Mouse (Mus musculus) heart, embryonic 16.5 days (tissue): Measurements from ENCODE around the gene 1700102P08Rik. TPM values are rescaled to one million over a fixed set of nuclear protein-coding genes. Genes with fewer than 3 reads are reported as not detected.

Source experiments
- ATAC-seq: fragments of 200-750 bp; cut with Nextera tagmentation; replicated peaks from 2 replicates; pipeline ENCODE4 v1.8.0; 2017; ENCODE audit warnings: moderate number of reproducible peaks; ENCODE audit not compliant: insufficient read depth, low FRiP score; ENCODE audit errors: extremely low read depth
- H3K27ac ChIP-seq: fragments of 300-500 bp; sonication (generic); 2 replicates; pipeline ENCODE4 v1.5.1; 2014; ENCODE audit warnings: mild to moderate bottlenecking, low read length, control low read depth, moderate library complexity
- H3K27me3 ChIP-seq: fragments of 300-500 bp; sonication (generic); 2 replicates; pipeline ENCODE4 v1.6.1; 2014; ENCODE audit warnings: low read length, mixed read lengths; ENCODE audit not compliant: control insufficient read depth, insufficient read depth
- H3K36me3 ChIP-seq: fragments of 300-500 bp; sonication (generic); 2 replicates; pipeline ENCODE4 v1.6.1; 2014; ENCODE audit not compliant: control insufficient read depth, insufficient read depth
- H3K4me1 ChIP-seq: fragments of 300-500 bp; sonication (generic); 2 replicates; pipeline ENCODE4 v1.6.1; 2014; ENCODE audit warnings: low read length, mixed read lengths; ENCODE audit not compliant: control insufficient read depth, insufficient read depth
- H3K4me2 ChIP-seq: fragments of 300-500 bp; sonication (generic); 2 replicates; pipeline ENCODE4 v1.6.1; 2014; ENCODE audit warnings: low read depth, mild to moderate bottlenecking, control low read depth, low read length
- H3K4me3 ChIP-seq: fragments of 300-500 bp; sonication (generic); 2 replicates; pipeline ENCODE4 v1.5.1; 2014; ENCODE audit warnings: mild to moderate bottlenecking, control low read depth, low read length
- H3K9ac ChIP-seq: fragments of 300-500 bp; sonication (generic); 2 replicates; pipeline ENCODE4 v1.6.1; 2014; ENCODE audit warnings: low read length, control low read depth
- H3K9me3 ChIP-seq: fragments of 300-500 bp; sonication (generic); replicated peaks from 2 replicates; pipeline ENCODE4 v1.6.1; 2016; ENCODE audit warnings: low read length; ENCODE audit not compliant: control insufficient read depth
- WGBS: fragments of 180-500 bp; shearing (Covaris S2); extraction: QIAGEN DNeasy Blood & Tissue Kit; methylation state at CpG from one replicate; pipeline ENCODE4 v1.1.7; 2014; 5-methylcytosine and 5-hydroxymethylcytosine counted together
- polyA plus RNA-seq: library from polyadenylated mRNA; unstranded; fragments of >200 nt; fragmentation: Nextera tagmentation; extraction: Ambion mirVana; gene quantifications from 2 replicates; pipeline ENCODE4 v1.2.1, GENCODE M21; 2015

Gene 1700102P08Rik
- polyA plus RNA-seq, result 0.14 and 0.42 TPM in 2 replicates

GRCm38 (mm10) chr9:108392676-108393075 lies at the start of gene 1700102P08Rik:
TSS of gene 1700102P08Rik (plus strand) at chr9:108392805.
- no peak within 1 kb of the TSS for H3K9ac ChIP-seq
- no peaks in the 10 kb centered on the region for H3K27me3 ChIP-seq
- H3K9me3 ChIP-seq, result no peaks in the 10 kb centered on the region
- H3K4me1 ChIP-seq, result no peaks in the 10 kb centered on the region
- ATAC-seq, result no peak
- no peak within 1 kb of the TSS for H3K4me2 ChIP-seq
- no peak within 1 kb of the TSS for H3K27ac ChIP-seq
- WGBS, result 73% methylated on average over 18 of the region's 18 CpGs
- H3K36me3 ChIP-seq, result peaks cover 31% of the 10 kb centered on the region
- H3K4me3 ChIP-seq, result no peak within 1 kb of the TSS

DNA sequence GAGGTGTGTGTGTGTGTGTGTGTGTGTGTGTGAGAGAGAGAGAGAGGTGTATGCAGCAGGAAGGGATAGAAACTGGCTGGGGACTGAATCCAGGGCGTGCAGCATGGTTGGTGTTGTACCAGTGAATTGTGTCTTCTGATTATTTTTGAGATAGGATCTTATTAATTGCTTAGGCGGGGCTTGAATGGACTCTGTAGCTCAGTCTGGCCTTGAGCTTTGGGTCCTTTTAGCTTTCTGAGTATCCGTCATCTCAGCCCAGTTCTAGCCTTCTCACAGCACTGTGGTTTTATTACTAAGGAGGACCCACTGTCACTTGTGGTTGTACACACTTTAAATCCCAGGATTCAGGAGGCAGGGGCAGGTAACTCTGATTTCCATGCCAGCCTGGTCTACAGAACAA lies 49.3 kb upstream of the 1700102P08Rik start:
- Histone ChIP-seq H3K9me3 (no peaks in the 10 kb centered on the region), H3K27me3 (no peaks in the 10 kb centered on the region), H3K4me2 (no peak overlapping the region), H3K4me3 (no peak overlapping the region), H3K27ac (no peak overlapping the region), H3K36me3 (no peaks in the 10 kb centered on the region), H3K4me1 (peaks cover 26% of the 10 kb centered on the region), H3K9ac (no peak overlapping the region)
- no peak for ATAC-seq
- 84% methylated on average over 3 of the region's 3 CpGs for WGBS

- WGBS, result 93% methylated on average over 1 of the region's 1 CpGs
- ATAC-seq, result no peak
- Histone ChIP-seq H3K4me2 (no peak overlapping the region), H3K4me3 (no peak overlapping the region), H3K27me3 (no peaks in the 10 kb centered on the region), H3K4me1 (peaks cover 26% of the 10 kb centered on the region), H3K27ac (no peak overlapping the region), H3K9me3 (no peaks in the 10 kb centered on the region), H3K9ac (no peak overlapping the region), H3K36me3 (no peaks in the 10 kb centered on the region)
Observed at GRCm38 (mm10) chr9:108343835-108344234, 48.8 kb upstream of the 1700102P08Rik start.

- Histone ChIP-seq H3K27me3 (no peaks in the 10 kb centered on the region), H3K36me3 (no peaks in the 10 kb centered on the region), H3K9me3 (no peaks in the 10 kb centered on the region), H3K4me2 (no peak overlapping the region), H3K27ac (no peak overlapping the region), H3K4me3 (no peak overlapping the region), H3K4me1 (peaks cover 27% of the 10 kb centered on the region), H3K9ac (no peak overlapping the region)
- WGBS, result 83% methylated on average over 4 of the region's 4 CpGs
- ATAC-seq, result no peak
Observed at GRCm38 (mm10) chr9:108344471-108344870, 48.1 kb upstream of the 1700102P08Rik start.

GRCm38 (mm10) chr9:108347024-108347423 lies 45.6 kb upstream of the 1700102P08Rik start:
- peak overlapping the region; percentile 86 for H3K9ac ChIP-seq
- H3K27ac ChIP-seq, result peak overlapping the region; percentile 97
- peak overlapping the region; percentile 76 for H3K4me3 ChIP-seq
- no peaks in the 10 kb centered on the region for H3K9me3 ChIP-seq
- peak overlapping the region; percentile 78 for H3K4me2 ChIP-seq
- H3K36me3 ChIP-seq, result peaks cover 13% of the 10 kb centered on the region
- peaks cover 11% of the 10 kb centered on the region for H3K4me1 ChIP-seq
- ATAC-seq, result no peak
- 6% methylated on average over 11 of the region's 11 CpGs for WGBS
- H3K27me3 ChIP-seq, result no peaks in the 10 kb centered on the region

- Histone ChIP-seq H3K27me3 (no peaks in the 10 kb centered on the region), H3K36me3 (peaks cover 19% of the 10 kb centered on the region), H3K9me3 (no peaks in the 10 kb centered on the region), H3K4me1 (peaks cover 11% of the 10 kb centered on the region), H3K4me2 (peak within 1 kb of the TSS; percentile 83), H3K9ac (peak within 1 kb of the TSS; percentile 86), H3K27ac (peak within 1 kb of the TSS; percentile 97), H3K4me3 (peak within 1 kb of the TSS; percentile 76)
- whole genome bisulfite sequencing, result under 1% methylated on average over 71 of the region's 75 CpGs
- ATAC-seq, result peak; percentile 96
Observed at GRCm38 (mm10) chr9:108347540-108348289, 44.9 kb upstream of the 1700102P08Rik start, which contains the start of gene Usp4. TSS of gene Usp4 (plus strand) at chr9:108347853.

GRCm38 (mm10) chr9:108348290-108348680 lies 44.3 kb upstream of the 1700102P08Rik start:
- WGBS, result 2% methylated on average over 14 of the region's 14 CpGs
- Histone ChIP-seq H3K4me2 (peak overlapping the region; percentile 83), H3K9ac (peak overlapping the region; percentile 86), H3K27ac (peak overlapping the region; percentile 97), H3K9me3 (no peaks in the 10 kb centered on the region), H3K36me3 (peaks cover 21% of the 10 kb centered on the region), H3K4me3 (peak overlapping the region; percentile 76), H3K4me1 (peaks cover 11% of the 10 kb centered on the region), H3K27me3 (no peaks in the 10 kb centered on the region)
- ATAC-seq, result no peak

- Histone ChIP-seq H3K4me1 (peaks cover 11% of the 10 kb centered on the region), H3K4me2 (no peak overlapping the region), H3K27ac (no peak overlapping the region), H3K4me3 (no peak overlapping the region), H3K27me3 (no peaks in the 10 kb centered on the region), H3K9me3 (no peaks in the 10 kb centered on the region), H3K9ac (no peak overlapping the region), H3K36me3 (peaks cover 31% of the 10 kb centered on the region)
- ATAC-seq, result no peak
- 91% methylated on average over 4 of the region's 4 CpGs for WGBS
Observed at GRCm38 (mm10) chr9:108349727-108350126, 42.9 kb upstream of the 1700102P08Rik start.

DNA sequence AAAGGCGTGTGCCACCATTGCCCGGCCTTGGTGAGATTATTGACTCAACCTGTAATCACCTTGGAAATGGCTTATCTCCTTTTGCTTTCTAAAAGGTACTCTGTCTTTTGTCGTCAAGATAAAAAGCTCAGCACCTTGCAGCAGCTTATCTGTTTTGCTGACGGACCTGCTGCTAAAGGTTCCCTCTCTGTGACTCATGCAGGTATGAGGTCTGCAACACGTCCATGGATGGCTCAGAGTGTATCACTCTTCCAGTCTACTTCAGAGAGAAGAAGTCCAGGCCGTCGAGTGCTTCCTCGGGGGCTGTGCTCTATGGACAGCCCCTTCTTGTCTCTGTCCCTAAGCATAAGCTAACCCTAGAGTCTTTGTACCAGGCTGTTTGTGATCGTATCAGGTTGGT lies 14.4 kb upstream of the 1700102P08Rik start:
- H3K4me3 ChIP-seq, result no peak overlapping the region
- H3K9ac ChIP-seq, result no peak overlapping the region
- no peak overlapping the region for H3K4me2 ChIP-seq
- no peaks in the 10 kb centered on the region for H3K27me3 ChIP-seq
- WGBS, result 43% methylated on average over 9 of the region's 9 CpGs
- ATAC-seq, result no peak
- H3K36me3 ChIP-seq, result peaks cover 75% of the 10 kb centered on the region
- peaks cover 6% of the 10 kb centered on the region; the same call in 1 of the 2 replicates for H3K4me1 ChIP-seq
- H3K27ac ChIP-seq, result 0 out of 2 replicates have a peak overlapping the region, but pooled peaks have one; percentile 10
- no peaks in the 10 kb centered on the region for H3K9me3 ChIP-seq
